Mouse (Mus musculus): ENCODE measurements around the gene Prkn. TPM values are rescaled to one million over a fixed set of nuclear protein-coding genes. Genes with fewer than 3 reads are reported as not detected.

The Prkn gene
- total RNA-seq, 2 experiments from 2014 or later = 14.6 to 20.3 TPM

DNA sequence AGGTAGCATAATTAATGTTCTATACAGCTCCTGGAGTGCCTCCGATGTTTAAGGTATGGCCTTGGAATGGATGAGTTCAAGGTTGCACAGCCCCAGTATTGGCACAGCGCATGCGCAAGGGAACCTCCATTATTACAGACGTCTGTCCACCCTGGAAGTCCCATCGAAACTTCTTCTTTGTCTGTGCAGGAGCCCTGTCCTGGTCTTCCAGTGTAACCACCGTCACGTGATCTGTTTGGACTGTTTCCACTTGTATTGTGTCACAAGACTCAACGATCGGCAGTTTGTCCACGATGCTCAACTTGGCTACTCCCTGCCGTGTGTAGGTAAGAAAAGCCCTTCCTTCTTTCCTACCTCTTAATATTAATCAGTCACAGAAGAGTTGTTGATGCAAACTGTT lies 794.9 kb downstream of the Prkn start:
- no peak for DNase-seq (ENCODE audit: low spot score in 2 of 2)

DNA sequence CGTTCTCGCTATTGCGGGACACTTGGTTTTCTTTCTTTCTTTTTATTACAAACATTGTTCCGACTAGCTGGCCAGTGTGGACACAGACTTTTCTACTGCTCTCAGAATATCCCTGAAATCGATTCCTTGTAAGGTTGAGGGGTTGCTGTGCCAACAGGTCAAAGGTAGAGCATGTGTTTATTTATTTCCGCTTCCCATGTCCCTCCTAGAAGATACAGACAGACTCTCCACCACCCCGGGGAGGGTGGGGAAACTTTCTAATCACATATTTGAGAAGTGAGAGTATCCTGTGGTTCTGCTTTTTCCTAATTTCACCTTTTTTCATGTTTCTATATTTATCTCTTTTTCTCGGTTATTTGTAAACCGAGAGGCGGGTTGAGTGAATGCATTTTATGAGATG lies 797.5 kb downstream of the Prkn start:
- DNase-seq (ENCODE audit: low spot score in 2 of 2) = no peak

DNA sequence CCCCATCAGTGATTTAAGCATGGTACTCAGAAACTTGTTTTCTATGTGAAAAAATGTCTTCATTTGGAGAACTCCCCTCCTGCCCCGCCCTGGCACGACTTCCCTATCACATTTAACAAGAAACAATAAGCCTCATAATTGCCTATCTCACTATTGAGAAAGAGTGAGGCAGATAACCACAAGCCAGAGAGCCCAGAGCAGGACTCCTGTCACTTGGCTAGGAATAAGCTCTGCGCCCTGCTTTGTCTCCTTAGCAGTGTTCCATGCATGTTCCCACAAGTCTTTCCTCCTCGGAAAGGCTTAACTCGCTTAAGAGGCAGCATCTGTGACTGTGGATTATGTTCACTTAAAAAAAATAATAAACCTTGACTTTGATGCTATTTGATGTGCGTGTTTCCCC lies 798.3 kb downstream of the Prkn start:
- DNase-seq (ENCODE audit: low spot score in 2 of 2) = no peak

DNA sequence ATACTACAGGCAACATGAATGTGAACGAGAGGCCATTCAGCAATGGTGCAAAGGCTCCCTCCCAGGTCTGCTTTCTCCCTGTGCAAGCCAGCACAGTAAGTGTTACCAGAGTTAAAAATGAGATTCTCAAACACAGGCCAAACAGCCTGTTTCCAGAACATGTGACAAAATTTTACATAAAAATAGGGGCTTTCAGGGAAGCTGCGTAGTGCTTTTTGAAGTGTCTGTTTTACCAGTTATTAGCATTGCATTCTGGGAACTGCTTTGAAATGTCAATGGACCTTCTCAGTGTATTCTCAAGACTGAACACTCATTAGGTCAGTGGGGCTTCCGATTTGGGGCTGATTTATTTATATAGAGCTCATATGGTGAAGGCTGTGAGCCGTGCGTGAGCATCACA lies 799.6 kb downstream of the Prkn start:
- DNase-seq (ENCODE audit: low spot score in 2 of 2) = no peak

DNA sequence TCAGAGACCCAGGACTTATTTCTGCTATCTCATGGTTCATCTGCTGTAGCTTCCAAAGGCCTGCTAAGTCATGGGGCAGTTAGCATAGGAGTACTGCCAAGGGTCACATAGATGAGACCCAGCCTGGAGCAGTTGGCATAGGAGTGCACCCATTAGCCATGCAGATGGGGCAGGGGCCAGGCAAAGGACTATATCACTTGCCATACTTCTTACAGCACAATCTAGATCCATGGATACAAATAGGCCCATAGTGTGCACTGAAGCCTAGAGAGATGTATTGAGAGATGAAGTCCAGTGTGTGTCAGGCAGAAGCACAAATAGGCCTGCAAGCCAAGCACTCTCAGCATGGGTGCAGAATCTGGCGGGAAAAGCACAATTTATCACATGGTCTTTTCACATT lies 802.1 kb downstream of the Prkn start:
- DNase-seq (ENCODE audit: low spot score in 2 of 2) = no peak

DNA sequence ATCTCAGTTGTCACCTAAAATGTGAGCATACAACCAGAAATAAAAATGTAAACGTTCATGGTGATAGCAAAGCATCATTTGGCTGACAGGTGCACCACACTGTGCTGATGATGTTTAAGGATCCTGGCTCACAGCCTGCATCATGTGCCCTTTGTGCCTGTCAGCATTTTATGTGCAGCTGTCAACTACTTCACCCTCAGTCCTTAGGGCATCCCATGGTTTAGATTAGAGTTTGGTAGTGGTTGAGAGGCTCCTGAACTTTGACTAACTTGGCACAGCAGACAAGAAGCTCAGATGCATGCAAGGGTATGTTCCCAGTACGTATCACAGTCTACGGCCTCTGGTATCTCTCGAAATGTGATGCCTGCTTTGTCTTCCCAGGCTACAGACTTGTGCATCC lies 803.8 kb downstream of the Prkn start:
- no peak for DNase-seq (ENCODE audit: low spot score in 2 of 2)

DNA sequence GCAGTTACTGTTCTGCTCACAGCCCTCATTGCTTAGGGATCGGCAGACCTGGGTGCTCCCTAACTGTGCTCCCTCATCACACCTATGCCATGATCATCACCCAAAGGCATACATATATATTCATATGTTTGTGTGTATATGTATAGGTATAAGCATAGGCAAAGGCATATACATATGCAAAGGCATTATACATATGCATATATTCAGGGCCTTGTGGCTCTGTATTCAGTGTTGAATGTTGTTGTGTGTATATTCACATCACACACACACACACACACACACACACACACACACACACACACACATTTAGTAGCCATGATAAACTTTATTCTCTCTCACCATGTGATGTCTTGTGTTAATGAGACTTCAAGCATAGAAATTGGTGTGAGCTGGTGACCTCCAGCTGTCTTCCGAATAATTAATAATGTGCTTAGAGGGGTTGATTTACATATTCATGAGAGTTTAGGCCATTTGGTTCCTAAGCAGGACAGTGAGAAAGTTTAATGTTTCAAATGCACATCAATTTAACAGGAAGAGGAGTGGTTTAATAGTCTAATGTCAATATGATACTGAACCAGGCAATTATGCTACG lies 804.8 kb downstream of the Prkn start:
- DNase-seq (ENCODE audit: low spot score in 2 of 2) = no peak

DNA sequence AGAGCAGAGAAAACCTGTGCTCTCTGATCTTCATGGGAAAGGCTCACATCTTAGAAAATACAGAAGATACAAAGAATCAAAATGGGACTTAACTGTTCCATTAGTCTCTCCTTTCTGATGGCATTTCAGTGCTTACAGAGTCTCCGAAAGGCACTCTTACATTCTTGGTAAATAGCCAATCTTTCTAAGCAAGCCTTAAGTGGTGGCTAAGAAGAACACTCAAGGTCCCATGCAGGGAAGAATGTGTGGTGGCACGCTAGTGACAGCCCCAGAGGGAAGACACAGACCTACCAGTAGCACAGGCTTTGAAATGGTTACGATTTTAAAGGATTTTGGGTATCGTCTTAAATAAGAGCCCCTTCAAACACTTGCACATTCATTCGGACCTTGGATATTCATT lies 816.2 kb downstream of the Prkn start:
- DNase-seq (ENCODE audit: low spot score in 2 of 2) = no peak

DNA sequence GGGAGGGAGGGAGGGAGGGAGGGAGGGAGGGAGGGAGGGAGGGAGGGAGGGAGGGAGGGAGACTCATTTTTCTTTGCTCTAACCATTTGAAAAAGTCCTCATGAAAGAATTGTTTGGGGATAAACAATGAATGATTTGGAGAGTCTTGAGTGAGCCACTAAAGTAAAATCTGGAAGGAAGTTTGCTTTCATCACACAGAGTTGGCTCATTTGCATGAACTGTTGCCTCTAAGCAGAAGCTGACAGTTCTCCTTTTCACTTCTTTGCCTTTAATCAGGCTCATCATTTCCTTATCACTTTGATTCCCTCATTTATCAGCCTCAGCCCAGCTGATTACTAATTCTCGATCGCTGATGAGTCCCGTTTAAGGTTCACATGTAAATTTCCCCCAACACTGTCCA lies 816.7 kb downstream of the Prkn start:
- DNase-seq (ENCODE audit: low spot score in 2 of 2) = no peak

DNA sequence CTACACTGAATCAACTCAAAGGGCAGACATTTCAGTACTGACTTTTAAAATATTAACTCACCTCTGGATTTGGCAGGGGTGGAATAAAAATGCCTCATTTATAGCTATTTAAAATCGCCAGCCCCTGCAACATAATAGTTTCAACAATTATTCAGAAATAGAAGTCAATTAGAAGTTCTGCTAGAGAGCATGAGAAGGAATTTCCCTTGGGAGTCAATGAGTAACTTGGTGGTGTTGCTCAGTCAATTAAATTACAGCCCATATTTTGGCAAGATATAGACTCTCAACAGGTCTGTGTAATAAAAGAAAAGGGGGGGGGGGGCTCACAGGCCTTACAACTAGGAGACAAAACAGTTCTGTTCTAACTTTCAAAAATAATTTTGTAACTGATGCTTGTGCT lies 821.7 kb downstream of the Prkn start:
- DNase-seq (ENCODE audit: low spot score in 2 of 2) = no peak

DNA sequence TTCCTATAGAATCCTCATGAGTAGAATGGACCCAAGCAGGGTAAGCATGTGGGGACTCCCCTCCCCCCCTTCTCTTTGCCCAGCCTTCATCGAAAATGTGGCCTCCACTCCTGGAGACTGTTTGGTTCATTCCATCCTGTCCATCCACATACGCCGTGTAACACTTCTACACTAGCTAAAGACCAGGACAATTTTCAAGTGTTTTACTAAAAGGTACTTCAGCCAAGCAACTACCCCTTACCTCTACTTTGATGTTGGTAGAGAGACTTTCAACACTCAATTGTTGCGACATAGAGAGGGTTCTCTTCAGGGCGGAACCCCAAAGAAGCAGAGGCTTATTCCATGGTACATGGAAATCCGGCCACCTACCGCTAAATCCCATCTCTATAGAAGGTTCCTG lies 823.3 kb downstream of the Prkn start:
- DNase-seq (ENCODE audit: low spot score in 2 of 2) = no peak

DNA sequence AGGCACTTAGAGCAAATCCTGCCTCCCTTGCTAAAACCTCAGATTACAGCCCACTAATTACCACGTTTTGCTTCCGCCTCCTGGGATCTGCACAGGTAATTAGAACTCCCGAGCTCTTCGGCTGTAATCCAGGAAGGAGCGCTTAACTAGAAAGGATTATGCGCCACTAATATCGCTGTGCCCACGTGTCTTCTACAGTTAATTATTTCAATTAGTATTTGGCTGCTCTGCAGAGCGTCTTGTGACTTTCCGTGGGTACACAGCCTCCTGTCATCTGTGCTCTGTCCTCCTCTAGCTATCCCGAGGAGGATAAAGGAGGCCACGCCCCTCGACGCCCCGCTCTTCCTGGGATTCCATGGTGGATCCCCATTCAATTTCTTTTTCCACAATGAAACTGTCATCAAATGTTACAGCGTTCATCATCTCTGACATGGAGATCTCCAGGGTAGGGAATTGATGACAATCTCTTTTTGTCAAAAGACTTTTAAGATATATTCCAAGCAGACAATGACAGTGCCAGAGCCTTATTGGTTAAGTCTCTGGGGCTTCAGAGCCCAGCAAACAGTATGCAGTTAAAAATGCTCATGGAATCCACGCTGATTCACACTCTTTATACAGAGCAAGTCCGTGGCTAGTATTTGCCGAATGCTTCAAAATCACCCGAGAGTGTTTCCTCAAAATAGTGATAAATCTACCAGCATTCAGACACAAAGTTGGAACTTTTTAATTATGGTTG lies 824.6 kb downstream of the Prkn start:
- DNase-seq (ENCODE audit: low spot score in 2 of 2) = no peak

DNA sequence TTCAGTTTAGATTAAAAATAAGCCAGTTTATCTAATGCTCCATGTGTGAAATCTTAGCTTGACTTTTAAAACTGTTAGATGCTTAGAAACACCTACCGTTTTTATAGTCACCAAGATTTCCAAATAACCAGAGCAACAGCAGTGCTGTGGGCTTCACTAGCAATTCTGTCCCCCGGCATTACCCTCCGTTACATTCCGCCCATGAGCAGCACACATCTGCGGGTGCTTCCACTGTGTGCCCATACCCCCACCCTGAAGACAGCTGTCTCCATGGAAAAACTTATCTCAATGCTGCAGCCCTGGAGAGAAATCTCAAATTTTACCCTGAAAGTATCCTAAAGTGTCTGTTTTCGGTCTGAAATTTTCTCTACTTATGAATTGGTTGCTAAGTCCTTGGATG lies 839.5 kb downstream of the Prkn start:
- DNase-seq (ENCODE audit: low spot score in 2 of 2) = peak in 1 of 2 experiments; percentile 26

DNA sequence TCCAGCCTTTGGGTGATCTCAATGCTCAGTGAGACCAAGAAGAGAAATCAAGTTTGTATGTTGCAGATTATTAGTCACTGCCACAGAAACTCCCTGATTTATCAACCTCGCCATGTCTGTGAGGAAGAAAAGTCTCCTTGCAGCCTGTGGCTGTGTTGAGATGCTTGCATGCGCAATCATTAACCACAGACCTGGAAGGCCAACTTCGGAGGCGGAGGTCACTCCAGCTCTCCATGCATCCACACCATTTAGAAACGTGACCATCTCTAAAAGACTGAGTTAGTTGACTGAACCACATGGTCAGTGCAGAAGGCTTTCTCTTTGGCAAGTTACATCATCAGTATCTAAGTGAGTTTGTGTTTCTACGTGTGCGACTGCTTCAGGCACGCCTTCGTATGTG lies 840.3 kb downstream of the Prkn start:
- DNase-seq (ENCODE audit: low spot score in 2 of 2) = no peak

DNA sequence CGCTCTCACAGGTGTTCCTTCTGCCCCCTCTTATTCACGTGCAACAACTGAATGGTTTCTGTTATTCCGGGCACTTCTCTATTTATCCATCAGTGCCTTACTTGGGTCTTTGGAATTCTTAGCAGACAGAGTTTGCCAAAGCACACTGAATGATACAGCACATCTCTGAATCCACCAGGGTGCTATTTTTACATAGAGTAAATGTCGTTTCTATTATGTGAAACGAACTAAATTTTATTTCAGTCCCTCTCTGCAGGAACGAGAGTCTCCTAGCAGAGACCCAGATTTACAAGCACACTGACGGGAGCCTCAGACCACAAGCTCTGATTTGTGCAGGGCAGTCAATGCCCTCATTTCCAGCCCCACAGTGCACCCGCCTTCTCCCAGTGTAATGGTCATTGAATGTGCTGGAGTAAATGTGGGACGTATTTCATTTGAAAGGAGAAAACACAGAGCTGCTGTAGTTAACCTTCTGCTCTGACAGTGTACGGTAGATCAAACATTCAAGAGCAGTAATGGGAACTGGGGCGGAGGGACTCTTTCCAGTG lies 841.7 kb downstream of the Prkn start:
- DNase-seq (ENCODE audit: low spot score in 2 of 2) = no peak

DNA sequence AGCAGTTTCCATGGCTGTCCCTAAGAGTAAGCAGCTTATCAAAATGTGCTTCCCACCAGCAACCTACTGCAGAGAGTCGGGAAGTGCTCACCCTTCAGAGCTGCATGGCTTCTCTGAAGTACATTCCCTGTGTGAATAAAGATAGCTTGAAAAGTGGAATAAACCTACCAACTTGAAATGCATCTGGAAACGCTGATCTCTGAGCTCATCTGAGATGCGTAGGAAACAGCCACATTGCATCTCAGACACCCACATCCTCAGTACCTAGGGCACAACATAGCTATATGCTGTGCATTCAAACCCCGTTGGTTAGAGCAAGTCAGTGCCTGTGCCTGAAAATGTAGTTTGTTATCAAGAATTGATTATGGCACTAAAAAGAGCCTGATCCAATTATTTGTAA lies 864.8 kb downstream of the Prkn start:
- no peak for DNase-seq (ENCODE audit: low spot score in 2 of 2)

DNA sequence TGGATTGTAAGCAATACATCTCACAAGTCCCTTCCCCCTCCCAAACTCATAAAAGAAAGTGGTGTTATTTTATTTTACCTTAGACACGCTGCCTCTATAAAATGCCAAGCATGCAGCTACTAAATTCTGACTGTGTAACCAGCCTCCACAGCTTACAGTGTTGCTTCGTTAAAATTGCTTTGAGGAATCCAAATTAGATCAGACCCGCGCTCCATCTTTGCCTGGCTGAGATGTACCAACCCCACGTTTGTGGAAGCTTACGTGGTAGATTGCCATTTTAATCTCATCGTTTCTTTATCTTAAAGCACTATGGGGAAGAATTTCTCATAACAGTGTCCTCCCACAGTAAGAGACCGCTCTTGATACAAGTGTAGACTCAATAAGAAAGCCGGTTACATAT lies 865.6 kb downstream of the Prkn start:
- no peak for DNase-seq (ENCODE audit: low spot score in 2 of 2)

DNA sequence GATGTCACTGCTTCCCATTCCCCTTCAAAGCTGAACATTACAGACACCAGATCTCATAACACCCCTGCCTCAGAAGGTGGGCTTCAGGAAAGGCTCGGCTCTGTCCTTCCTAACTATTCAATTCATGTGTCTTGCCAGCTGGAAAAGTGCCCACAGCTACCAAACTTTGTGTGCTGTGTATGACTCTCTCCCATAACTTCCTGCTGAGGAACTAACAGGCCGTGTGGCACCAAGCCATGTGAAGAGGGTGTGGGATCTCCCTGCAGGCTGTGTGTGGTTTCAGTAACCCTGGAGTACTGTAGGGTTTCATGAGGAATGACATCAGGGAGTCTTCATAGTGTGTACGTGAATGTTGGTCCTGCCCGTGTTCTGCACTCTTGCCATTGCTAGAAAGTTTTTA lies 871.9 kb downstream of the Prkn start:
- DNase-seq (ENCODE audit: low spot score in 2 of 2) = no peak

DNA sequence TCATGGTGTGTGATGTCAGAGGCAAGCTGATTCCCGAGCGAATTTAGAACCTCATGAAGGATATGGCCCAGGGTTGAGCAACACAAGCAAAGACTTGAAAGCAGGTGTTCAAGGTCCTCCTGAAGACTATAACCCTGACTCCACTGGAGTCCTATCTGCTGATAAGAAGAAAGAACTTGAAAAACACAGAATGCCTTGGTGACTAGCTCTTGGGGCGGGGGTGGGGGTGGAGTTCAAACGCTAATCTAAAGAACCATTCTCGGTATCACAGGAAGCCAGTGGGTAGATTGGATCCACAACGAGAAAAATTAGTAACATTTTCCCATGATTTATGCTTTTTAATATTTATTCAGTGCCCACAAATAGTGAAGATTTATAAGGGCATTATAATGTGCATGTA lies 879.6 kb downstream of the Prkn start:
- DNase-seq (ENCODE audit: low spot score in 2 of 2) = no peak

DNA sequence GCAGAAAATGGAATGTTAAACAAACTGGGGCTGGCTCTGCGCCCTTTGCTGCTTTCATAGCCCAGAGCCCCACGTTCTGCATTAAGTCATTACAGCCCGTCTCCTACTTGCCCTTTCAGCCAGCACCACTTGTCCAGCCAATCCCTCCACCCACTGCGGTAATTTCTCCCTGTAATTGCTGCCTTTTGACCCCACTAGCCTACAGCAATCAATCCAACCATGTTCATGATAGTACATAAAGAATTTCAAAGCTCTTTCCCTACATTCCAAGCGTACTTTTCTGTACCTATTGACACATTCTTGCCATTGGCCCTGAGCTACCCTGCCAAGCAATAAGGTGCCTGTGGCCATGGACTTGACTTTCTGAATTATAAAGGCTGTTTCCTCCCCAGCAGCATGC lies 881.7 kb downstream of the Prkn start:
- no peak for DNase-seq (ENCODE audit: low spot score in 2 of 2)

DNA sequence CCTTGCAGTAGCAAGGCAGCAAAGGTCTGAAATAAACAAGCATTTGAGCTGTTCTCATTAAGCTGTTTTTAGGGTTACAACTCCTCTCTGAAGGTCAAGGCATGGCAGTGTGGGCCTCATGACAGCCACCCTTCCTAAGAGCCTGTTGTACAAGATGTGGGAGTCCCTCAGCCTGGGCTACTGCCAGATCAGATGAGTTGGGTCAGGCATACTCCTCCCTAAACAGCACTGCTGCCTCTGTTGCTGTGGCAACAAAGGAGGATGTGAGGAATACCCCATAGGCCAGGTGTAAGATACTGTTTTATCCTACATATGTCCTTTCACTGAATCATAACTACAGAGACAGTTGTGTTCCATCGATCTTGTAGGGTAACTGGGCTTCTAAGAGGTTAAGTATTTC lies 882.3 kb downstream of the Prkn start:
- DNase-seq (ENCODE audit: low spot score in 2 of 2) = no peak

DNA sequence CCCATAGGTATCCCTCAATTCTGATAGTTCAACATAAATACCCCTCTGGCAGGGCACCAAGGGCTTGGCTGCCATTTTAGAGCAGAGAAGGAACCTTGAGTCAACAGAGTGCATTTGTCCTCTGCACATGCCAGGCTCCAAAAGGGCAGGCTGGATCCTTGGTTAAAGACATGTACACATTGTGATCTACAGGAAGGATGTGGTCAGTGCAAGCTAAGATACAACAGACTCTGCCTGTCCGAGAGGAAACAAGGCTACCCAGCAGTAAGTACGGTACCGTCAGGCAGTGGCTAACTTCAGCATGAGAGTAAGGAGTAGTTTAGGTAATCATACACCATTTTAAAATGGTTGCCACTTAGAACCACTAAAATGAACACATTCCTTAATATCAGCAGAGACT lies 884.0 kb downstream of the Prkn start:
- no peak for DNase-seq (ENCODE audit: low spot score in 2 of 2)

DNA sequence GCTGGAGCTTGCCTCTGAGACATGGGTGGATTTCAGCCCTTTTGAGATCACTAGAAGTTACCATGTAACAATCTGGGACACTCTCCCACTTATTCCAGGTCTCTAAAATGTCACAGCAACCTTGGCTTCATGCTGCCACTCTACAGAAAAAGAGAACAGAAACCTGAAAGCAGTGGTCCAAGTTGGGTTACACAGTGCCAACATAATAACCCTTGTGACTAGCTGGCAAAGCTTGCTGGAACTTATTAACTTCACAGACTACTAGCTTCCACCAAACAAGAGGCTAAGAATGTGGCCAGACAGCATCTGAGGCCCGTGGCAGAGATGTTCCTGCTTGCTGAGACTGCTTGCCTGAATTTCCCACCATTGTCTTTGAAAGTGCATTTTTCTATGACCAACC lies 886.9 kb downstream of the Prkn start:
- DNase-seq (ENCODE audit: low spot score in 2 of 2) = no peak
